Comparison of ENCODE assay signal across 19 mouse cellular contexts in genomic region chr15:80924211-80924610, GRCm38 (mm10). TPM values are rescaled to one million over a fixed set of nuclear protein-coding genes. Genes with fewer than 3 reads are reported as not detected.
DNase-seq lines count a peak whose midpoint lies in the region; ATAC-seq lines count a peak whose summit lies in the region.
"Had no signal": no experiment of that assay in that cellular context is flagged by ENCODE, and none has a peak within 500 bp of the region (broad histone marks: within the 10 kb centered on the region; RNA-seq: fewer than 3 reads in every experiment).

No protein-coding gene starts in this region.

- ATAC-seq in activated CD4-positive, CD25-positive, alpha-beta regulatory T cell, adult 4 months: peak; percentile 26
- ATAC-seq: forebrain, embryonic 14.5 days; forebrain, embryonic 16.5 days had no signal

- intact Hi-C loops in gastrocnemius, postnatal 14 days (cut with DNase I; ENCODE audit: low total_unique reads): no loop called here

- DNase-seq in heart, adult 11 months: peak; percentile 55
- DNase-seq in heart, adult 8-10 months (ENCODE audit: low spot score): no peak
- DNase-seq in naive thymus-derived CD4-positive, alpha-beta T cell, adult 2 months (ENCODE audit: low read depth): peak; percentile 65
- no peak for DNase-seq in lung, adult 18-20 months
- DNase-seq in gastrocnemius, postnatal 14 days: no peak
- DNase-seq: adrenal gland, adult 2 months; adrenal gland, postnatal 10 days; adrenal gland, postnatal 25 days; B cell, adult 2 months; cerebellum, adult 11 months; cerebellum, adult 18-20 months; cerebellum, adult 8-10 months; cerebellum, adult 9-11 months; cerebellum, postnatal 14 days; cerebellum, postnatal 36 days; embryo, embryonic 11 days had no signal

RNA-seq across cellular contexts. Expression of gene Adsl, which starts 24.1 kb away (rescaled TPM):
- total RNA-seq in heart, adult 8-10 months (2022): 10 to 100 TPM; 73.6 to 84.8 (median 76.1) TPM
- 100 to 1,000 TPM in 1 of 2 experiments, 10 to 100 TPM in 1; 98.5 to 114 TPM for polyA plus RNA-seq in activated CD4-positive, CD25-positive, alpha-beta regulatory T cell, adult 4 months (2017; shearing (Covaris generic))
- 100 to 1,000 TPM; 166 to 179 TPM for total RNA-seq in gastrocnemius, postnatal 14 days (2021)

RNA-seq across cellular contexts. Expression of gene Sgsm3, which starts 53.4 kb away (rescaled TPM):
- total RNA-seq in heart, adult 8-10 months (2022): 10 to 100 TPM; 11.0 to 14.6 (median 11.7) TPM
- polyA plus RNA-seq in activated CD4-positive, CD25-positive, alpha-beta regulatory T cell, adult 4 months (2017; shearing (Covaris generic)): 1 to 10 TPM; 1.5 to 6.3 TPM
- total RNA-seq in gastrocnemius, postnatal 14 days (2021): 10 to 100 TPM in 1 of 2 experiments, 1 to 10 TPM in 1; 9.0 to 10.2 TPM

Comparison
In these comparisons a context has a peak if more than half of its experiments do, and no peak if none do; other contexts are left out.
1. DNase-seq: peak in heart, adult 11 months (single experiment) and naive thymus-derived CD4-positive, alpha-beta T cell, adult 2 months (single experiment); none in heart, adult 8-10 months (single experiment), lung, adult 18-20 months (0 of 2) and gastrocnemius, postnatal 14 days (single experiment).